Mouse (Mus musculus): ENCODE results near the gene Lsm6. TPM values are rescaled to one million over a fixed set of nuclear protein-coding genes. Genes with fewer than 3 reads are reported as not detected.
"Not testable (repeated sequence)": the region's sequence is repeated elsewhere in the genome, so short reads cannot be mapped to it uniquely, and the experiment has no call there.

Gene Lsm6
- polyA plus RNA-seq, 1 experiment from 2014 or later = 195 TPM

DNA sequence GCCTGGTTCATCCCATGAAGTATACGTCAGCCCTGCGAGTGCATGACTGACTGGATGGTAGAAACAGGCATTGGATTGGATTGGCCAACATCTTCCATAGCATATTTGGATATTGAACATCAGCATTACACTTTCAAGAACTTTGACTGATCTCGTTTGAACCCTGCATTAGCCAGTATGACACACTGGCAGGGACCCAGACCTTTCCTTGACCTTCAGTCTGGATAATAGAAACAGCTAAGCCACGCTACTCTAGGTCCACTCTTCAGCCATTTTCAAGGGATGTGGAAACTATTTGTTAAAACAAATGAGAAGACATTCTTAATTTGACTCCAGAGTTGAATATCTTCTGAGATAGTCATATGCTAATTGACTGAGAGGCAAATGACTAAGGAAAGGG, 3.6 kb upstream of the Lsm6 start:
- H3K27ac ChIP-seq = no peak overlapping the region
- peaks cover 9% of the 10 kb centered on the region; the same call in 1 of the 2 replicates for H3K4me1 ChIP-seq
- ATAC-seq (ENCODE audit: borderline replicate concordance, extremely low read depth, low FRiP score, low TSS enrichment) = no peak
- H3K4me2 ChIP-seq = no peak overlapping the region
- H3K27me3 ChIP-seq = no peaks in the 10 kb centered on the region
- WGBS = 80% methylated on average over 4 of the region's 4 CpGs
- no peak overlapping the region for H3K4me3 ChIP-seq
- no peak overlapping the region for H3K9ac ChIP-seq
- no peaks in the 10 kb centered on the region for H3K9me3 ChIP-seq
- no peaks in the 10 kb centered on the region for H3K36me3 ChIP-seq

DNA sequence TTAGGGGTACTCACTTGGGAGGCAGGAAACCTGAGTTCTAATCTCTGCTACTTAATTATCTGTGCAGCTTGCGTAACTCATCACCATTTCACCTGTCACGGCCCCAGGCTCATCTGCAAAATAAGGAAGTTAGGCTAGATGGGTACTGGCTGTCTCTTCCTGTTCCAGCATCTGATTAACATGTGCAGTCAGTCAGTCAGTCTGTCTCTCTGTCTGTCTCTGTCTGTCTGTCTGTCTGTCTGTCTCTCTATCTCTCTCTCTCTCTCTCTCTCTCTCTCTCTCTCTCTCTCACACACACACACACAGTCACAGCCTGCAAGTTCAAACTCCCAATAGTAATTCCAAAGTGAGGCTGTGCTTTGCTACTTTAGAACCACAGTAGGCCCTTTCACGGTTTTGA, 967 bp downstream of the Lsm6 start:
- H3K27ac ChIP-seq = peak overlapping the region; percentile 99; the same call in 1 of the 2 replicates
- not testable (repeated sequence) for H3K36me3 ChIP-seq; ATAC-seq (ENCODE audit: borderline replicate concordance, extremely low read depth, low FRiP score, low TSS enrichment); H3K9me3 ChIP-seq; H3K27me3 ChIP-seq
- H3K4me3 ChIP-seq = peak overlapping the region; percentile 93
- H3K4me2 ChIP-seq = peak overlapping the region; percentile 57
- H3K4me1 ChIP-seq = peaks cover 20% of the 10 kb centered on the region
- peak overlapping the region; percentile 89 for H3K9ac ChIP-seq
- 33% methylated on average over 3 of the region's 3 CpGs for WGBS

GRCm38 (mm10) chr8:78814743-78815142, 6.2 kb downstream of the Lsm6 start:
- H3K36me3 ChIP-seq = peaks cover 24% of the 10 kb centered on the region
- no peaks in the 10 kb centered on the region for H3K9me3 ChIP-seq

GRCm38 (mm10) chr8:78813021-78813420, 7.9 kb downstream of the Lsm6 start:
- Histone ChIP-seq H3K4me2 (no peak overlapping the region), H3K4me3 (no peak overlapping the region), H3K4me1 (0 out of 2 replicates have a peak, but pooled peaks cover 4% of the 10 kb centered on the region), H3K27ac (no peak overlapping the region), H3K9me3 (no peaks in the 10 kb centered on the region), H3K36me3 (peaks cover 38% of the 10 kb centered on the region), H3K9ac (no peak overlapping the region), H3K27me3 (no peaks in the 10 kb centered on the region)
- 62% methylated on average over 9 of the region's 9 CpGs for WGBS
- ATAC-seq (ENCODE audit: borderline replicate concordance, extremely low read depth, low FRiP score, low TSS enrichment) = no peak

More at GRCm38 (mm10) chr8:78814743-78815142, 6.2 kb downstream of the Lsm6 start:
- no peak for ATAC-seq (ENCODE audit: borderline replicate concordance, extremely low read depth, low FRiP score, low TSS enrichment)
- Histone ChIP-seq H3K27ac (no peak overlapping the region), H3K4me3 (no peak overlapping the region), H3K9ac (no peak overlapping the region), H3K27me3 (no peaks in the 10 kb centered on the region), H3K4me2 (no peak overlapping the region), H3K4me1 (peaks cover 14% of the 10 kb centered on the region)
- WGBS = 94% methylated on average over 2 of the region's 2 CpGs

DNA sequence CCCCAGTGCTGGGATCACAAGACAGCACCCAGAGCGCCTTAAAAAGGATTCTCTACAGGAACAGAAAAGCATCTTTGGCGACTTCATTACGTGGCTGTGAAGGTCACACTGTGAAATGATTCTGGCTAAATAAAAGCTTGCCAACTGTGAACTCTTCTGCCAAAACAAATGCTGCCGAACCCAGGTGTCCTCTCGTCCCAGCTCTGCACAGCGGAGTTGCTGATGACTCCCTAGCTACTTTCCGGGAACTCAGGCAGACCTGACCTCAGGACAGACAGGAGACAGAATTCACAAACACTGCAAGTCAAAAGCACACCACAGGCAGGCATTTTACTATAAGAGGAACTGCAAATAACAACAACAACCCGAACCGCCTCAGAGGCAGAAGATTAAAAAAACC, 8.5 kb downstream of the Lsm6 start:
- 86% methylated on average over 9 of the region's 9 CpGs for WGBS
- Histone ChIP-seq H3K4me2 (no peak overlapping the region), H3K9me3 (no peaks in the 10 kb centered on the region), H3K27ac (no peak overlapping the region), H3K9ac (no peak overlapping the region), H3K36me3 (peaks cover 44% of the 10 kb centered on the region), H3K4me1 (0 out of 2 replicates have a peak, but pooled peaks cover 4% of the 10 kb centered on the region), H3K4me3 (no peak overlapping the region), H3K27me3 (no peaks in the 10 kb centered on the region)
- no peak for ATAC-seq (ENCODE audit: borderline replicate concordance, extremely low read depth, low FRiP score, low TSS enrichment)

- Histone ChIP-seq H3K4me2 (no peak overlapping the region), H3K36me3 (peaks cover 51% of the 10 kb centered on the region), H3K27me3 (no peaks in the 10 kb centered on the region), H3K9ac (no peak overlapping the region), H3K4me1 (no peaks in the 10 kb centered on the region), H3K4me3 (no peak overlapping the region), H3K9me3 (no peaks in the 10 kb centered on the region), H3K27ac (no peak overlapping the region)
- WGBS = 90% methylated on average over 7 of the region's 7 CpGs
- no peak for ATAC-seq (ENCODE audit: borderline replicate concordance, extremely low read depth, low FRiP score, low TSS enrichment)
Observed at GRCm38 (mm10) chr8:78811748-78812147, 9.2 kb downstream of the Lsm6 start.

- Histone ChIP-seq H3K4me1 (no peaks in the 10 kb centered on the region), H3K4me2 (no peak overlapping the region), H3K27me3 (no peaks in the 10 kb centered on the region), H3K9ac (no peak overlapping the region), H3K36me3 (peaks cover 65% of the 10 kb centered on the region), H3K4me3 (no peak overlapping the region), H3K27ac (no peak overlapping the region), H3K9me3 (no peaks in the 10 kb centered on the region)
- WGBS = 82% methylated on average over 9 of the region's 9 CpGs
- no peak for ATAC-seq (ENCODE audit: borderline replicate concordance, extremely low read depth, low FRiP score, low TSS enrichment)
Observed at GRCm38 (mm10) chr8:78810207-78810675, 10.7 kb downstream of the Lsm6 start.

GRCm38 (mm10) chr8:78809454-78810206, 11.3 kb downstream of the Lsm6 start:
- no peak for ATAC-seq (ENCODE audit: borderline replicate concordance, extremely low read depth, low FRiP score, low TSS enrichment)
- H3K4me2 ChIP-seq = no peak overlapping the region
- no peaks in the 10 kb centered on the region for H3K27me3 ChIP-seq
- H3K9me3 ChIP-seq = no peaks in the 10 kb centered on the region
- H3K9ac ChIP-seq = no peak overlapping the region
- H3K27ac ChIP-seq = no peak overlapping the region
- H3K4me3 ChIP-seq = no peak overlapping the region
- 88% methylated on average over 14 of the region's 14 CpGs for WGBS
- H3K4me1 ChIP-seq = no peaks in the 10 kb centered on the region
- H3K36me3 ChIP-seq = peaks cover 68% of the 10 kb centered on the region

DNA sequence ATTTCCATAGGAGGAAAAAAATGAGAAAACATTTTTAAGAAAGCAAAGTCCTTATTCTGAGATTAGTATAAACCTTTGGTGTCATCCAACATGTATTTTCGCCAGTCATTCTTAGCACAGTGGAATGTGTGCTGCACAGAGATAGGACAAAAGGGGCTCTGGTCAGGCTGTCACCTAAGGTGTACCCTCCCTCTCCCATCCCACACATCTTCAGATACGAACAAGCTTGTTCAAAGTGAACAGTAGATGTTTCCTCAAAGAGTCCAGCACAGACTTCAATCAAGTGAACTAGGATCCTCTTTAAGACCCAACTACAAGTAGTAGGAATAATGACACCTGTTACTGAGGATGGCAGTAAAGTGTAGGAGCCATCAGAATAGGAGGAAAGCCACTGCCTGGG, 12.1 kb downstream of the Lsm6 start:
- 87% methylated on average over 2 of the region's 2 CpGs for WGBS
- Histone ChIP-seq H3K4me1 (no peaks in the 10 kb centered on the region), H3K4me2 (no peak overlapping the region), H3K4me3 (no peak overlapping the region), H3K9me3 (no peaks in the 10 kb centered on the region), H3K9ac (no peak overlapping the region), H3K27ac (no peak overlapping the region), H3K36me3 (peaks cover 68% of the 10 kb centered on the region), H3K27me3 (no peaks in the 10 kb centered on the region)
- no peak for ATAC-seq (ENCODE audit: borderline replicate concordance, extremely low read depth, low FRiP score, low TSS enrichment)

GRCm38 (mm10) chr8:78808439-78808838, 12.5 kb downstream of the Lsm6 start:
- Histone ChIP-seq H3K9ac (no peak overlapping the region), H3K4me1 (no peaks in the 10 kb centered on the region), H3K27ac (no peak overlapping the region), H3K27me3 (no peaks in the 10 kb centered on the region), H3K4me2 (no peak overlapping the region), H3K36me3 (peaks cover 70% of the 10 kb centered on the region), H3K9me3 (no peaks in the 10 kb centered on the region), H3K4me3 (no peak overlapping the region)
- no peak for ATAC-seq (ENCODE audit: borderline replicate concordance, extremely low read depth, low FRiP score, low TSS enrichment)
- WGBS = 91% methylated on average over 5 of the region's 5 CpGs

- no peak overlapping the region for H3K4me3 ChIP-seq
- peaks cover 69% of the 10 kb centered on the region for H3K36me3 ChIP-seq
- WGBS = 84% methylated on average over 9 of the region's 9 CpGs
- no peak overlapping the region for H3K4me2 ChIP-seq
- no peaks in the 10 kb centered on the region for H3K4me1 ChIP-seq
- H3K27ac ChIP-seq = no peak overlapping the region
- H3K9me3 ChIP-seq = no peaks in the 10 kb centered on the region
- no peaks in the 10 kb centered on the region for H3K27me3 ChIP-seq
- H3K9ac ChIP-seq = no peak overlapping the region
- no peak for ATAC-seq (ENCODE audit: borderline replicate concordance, extremely low read depth, low FRiP score, low TSS enrichment)
Observed at GRCm38 (mm10) chr8:78807283-78807682, 13.7 kb downstream of the Lsm6 start.

GRCm38 (mm10) chr8:78806006-78806405, 14.9 kb downstream of the Lsm6 start:
- no peaks in the 10 kb centered on the region for H3K9me3 ChIP-seq
- H3K36me3 ChIP-seq = peaks cover 57% of the 10 kb centered on the region
- no peaks in the 10 kb centered on the region for H3K27me3 ChIP-seq
- 96% methylated on average over 5 of the region's 5 CpGs for WGBS
- no peak overlapping the region for H3K27ac ChIP-seq
- H3K4me3 ChIP-seq = no peak overlapping the region
- H3K9ac ChIP-seq = no peak overlapping the region
- H3K4me1 ChIP-seq = no peaks in the 10 kb centered on the region
- no peak for ATAC-seq (ENCODE audit: borderline replicate concordance, extremely low read depth, low FRiP score, low TSS enrichment)
- no peak overlapping the region for H3K4me2 ChIP-seq
